Mouse (Mus musculus) adrenal gland, adult 2 months (tissue): Measurements from ENCODE around the gene Cobll1. TPM values are rescaled to one million over a fixed set of nuclear protein-coding genes. Genes with fewer than 3 reads are reported as not detected.

Experiments used
- DNase-seq: peaks from one replicate; pipeline ENCODE4 v3.0.0; 2021
- polyA plus RNA-seq: library from polyadenylated mRNA; depleted of rRNA; stranded (reverse); fragments of >200 nt; gene quantifications from 2 replicates; pipeline ENCODE4 v1.2.3, GENCODE M21; 2012
- total RNA-seq, 2 experiments: library from RNA; stranded (reverse); gene quantifications; 2 replicates each; pipeline ENCODE4 v1.2.3; 2021

The Cobll1 gene
- total and polyA plus RNA-seq, 3 experiments, result 58.3 to 301 (median 295) TPM

DNA sequence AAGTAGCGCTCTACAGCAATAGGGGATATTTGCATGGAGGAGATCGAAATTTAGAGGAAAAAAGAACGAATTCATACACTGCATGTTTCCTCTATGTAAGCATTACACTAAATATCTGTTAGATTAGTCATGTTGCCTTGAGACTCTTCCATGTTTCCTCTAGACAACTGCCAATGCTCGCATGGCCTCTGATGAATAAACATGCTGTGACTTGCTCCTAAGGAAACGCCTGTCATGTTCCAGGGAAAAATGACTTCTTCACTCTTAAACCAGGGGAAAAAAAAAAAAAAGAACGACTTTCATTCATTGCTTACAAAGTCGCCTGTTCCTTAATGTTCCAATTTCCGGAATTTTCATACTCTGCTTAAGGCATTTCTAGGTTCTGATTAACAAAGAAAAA, 2.1 kb downstream of the Cobll1 start:
- peak; percentile 59 for DNase-seq

DNA sequence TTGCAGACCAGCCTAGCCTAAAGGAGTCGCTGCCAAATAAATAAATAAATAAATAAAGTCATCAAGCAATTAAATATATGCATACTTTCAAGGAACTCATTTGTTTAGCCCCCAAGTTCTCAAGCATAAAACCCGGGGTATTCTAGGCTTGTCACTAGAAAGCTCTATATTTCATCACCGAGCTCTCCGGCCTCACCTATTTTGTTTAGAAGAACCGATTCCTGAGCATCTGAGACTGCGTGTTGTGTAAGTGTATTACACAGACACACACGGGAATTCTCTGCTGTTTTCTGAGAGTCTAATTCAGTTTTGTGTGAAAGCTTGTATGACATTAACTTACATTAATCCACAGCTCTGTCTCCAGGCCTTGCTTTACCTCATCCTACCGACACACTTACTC, 2.6 kb downstream of the Cobll1 start:
- no peak for DNase-seq

DNA sequence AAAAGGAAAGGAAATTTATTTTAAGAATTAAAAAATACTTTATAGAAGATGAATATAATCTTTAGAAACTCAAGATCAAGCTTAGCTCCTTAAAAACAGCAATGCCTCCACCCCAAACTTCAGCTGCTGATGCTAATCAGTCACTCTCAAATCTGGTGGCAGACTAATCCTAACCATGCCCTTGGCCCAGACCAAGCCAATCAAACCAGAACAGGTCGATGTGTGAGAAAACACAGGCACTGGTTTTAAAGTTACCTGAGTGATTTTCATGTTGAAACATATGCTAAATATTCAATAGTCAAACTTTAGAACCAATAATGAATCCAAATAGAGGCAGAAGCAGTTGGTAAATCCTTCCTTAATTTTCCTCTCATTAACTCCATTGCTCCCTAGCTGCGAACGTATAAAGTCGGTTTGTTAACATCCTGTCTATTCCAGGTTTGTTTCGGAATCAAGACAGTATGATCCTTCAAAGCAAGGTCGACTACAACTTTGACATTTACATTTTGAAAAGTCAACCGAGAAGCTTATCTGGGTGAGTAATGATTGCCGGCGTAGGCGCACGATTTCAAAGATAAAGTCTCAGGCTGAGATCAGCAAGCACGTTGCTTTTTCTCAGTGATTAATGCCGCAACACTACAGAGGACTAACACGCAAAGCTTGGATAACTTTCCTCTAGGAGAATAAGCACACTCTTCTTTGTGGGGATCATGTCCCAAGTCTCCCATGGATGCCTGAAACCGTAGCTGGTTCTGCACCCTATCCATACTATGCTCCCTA, 6.3 kb downstream of the Cobll1 start:
- DNase-seq, result peak; percentile 84

DNA sequence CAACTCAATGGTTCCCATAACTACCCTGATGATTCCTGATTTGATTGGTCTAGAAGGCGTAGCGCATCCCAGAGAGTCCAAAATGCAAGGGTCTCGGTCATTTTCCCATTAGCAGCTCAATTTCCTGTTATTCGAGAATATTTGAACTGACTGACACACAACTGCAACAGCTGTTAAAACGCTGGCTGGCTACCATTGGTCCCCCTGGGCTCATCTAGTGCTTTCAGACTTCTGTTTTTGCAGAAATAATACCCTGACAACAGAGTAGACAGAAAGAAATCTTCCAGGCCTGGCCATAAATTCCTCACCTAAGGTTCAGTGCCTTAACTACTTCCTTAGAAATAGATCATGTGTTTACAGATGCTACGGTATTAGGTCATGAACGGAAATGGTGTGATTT, 10.8 kb downstream of the Cobll1 start:
- DNase-seq, result no peak

DNA sequence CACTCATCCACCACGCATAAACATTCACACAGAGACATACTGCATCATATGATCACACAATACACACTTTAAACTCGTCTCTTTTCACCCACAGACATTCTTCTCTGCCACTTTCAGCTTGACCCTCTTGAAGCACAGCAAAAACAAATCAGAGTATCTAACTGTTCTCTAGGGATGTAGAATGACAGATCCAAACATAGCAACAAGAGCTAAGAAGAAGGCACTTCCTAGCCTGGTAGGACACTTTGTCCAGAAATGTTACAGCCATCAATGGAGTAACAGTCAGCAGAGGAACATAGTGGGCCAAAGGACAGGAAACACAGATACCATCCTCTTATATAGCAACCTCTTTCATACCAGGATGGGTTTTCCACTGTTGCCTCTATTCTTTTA, 11.3 kb downstream of the Cobll1 start:
- no peak for DNase-seq

DNA sequence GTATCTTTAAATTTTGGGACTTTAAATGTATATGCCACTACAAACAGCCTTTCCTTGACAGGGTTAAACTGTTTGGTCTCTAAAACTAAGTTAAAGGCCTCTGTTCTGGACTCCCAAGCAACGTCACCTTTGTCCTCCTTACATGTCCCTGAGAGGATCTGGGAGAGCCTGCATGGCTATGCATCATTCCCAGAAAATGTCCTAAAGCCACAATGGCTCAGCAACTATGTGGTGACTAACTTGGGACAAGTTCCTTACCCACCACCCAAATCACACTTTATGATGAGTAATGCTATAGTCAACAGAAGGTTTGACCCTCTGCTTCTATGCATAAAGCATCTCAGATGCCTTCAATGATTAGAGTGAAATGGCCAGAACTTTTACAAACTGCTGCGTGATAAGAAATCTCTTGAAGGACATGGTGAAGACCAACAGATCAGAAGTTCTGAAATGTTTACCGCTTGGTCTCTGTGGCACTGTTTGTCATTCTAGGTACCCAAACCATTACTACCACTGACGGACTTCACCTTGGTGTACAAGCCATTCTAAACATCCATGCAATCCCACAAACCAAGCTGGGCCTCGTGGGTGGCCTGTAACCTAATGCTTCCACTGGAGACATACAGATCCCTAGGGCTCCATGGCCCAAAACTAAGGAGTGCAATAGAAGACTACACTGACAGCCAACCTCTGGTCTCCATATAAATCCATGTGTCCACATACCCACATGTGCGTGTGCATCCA, 11.9 kb downstream of the Cobll1 start:
- peak; percentile 69 for DNase-seq

DNA sequence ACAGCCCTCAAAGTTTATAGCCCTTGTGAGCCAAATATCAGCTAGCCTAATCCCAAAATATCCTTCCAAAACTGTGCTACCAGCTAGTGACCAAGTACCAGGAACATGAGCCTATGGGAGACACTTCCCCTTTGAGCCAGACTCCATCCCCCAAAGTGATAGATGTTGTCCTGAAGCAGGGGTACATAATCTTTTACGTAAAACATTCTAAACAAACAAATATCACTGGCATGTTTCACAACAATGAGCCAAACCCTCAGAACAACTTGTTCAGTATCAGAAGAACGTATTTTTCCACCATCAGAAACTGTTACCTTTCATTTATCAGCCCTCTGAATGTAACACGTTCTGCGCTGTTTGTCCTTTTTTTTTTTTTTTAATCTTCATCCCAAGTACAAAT, 12.7 kb downstream of the Cobll1 start:
- DNase-seq, result no peak

DNA sequence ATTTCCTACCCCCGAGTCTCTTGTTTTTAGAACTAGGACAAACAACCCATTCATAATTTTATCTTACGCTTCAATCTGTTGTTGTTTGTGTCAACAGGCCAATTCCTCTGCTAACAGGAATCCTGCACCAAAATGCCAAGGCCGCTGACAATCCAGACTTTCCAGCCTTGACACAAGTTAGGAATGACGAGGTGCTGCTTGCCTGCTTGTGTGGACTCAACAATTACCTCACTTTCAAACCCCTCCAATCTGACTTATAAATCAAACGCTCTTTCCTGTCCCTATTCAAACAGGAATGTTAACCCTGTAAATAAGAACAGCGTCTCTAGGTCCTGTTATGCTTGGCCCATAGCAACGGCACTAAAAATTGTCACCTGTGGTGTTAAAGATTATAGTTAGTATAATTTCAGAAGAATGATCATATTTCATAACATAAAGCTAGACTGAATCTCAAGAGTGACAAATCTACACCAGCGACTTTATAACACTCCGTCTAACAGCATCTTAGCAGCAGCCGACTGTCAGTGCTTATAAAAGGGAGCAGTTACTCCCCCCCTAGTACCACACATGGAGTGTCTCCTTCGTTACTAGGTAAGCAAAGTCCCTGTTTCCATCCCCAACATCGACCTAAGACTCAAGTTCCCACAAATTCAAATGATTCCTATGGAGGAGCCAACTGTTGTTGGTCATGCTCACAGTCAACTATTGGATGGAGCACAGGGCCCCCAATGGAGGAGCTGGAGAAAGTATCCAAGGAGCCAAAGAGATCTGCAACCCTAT, 15.1 kb downstream of the Cobll1 start:
- peak; percentile 88 for DNase-seq

DNA sequence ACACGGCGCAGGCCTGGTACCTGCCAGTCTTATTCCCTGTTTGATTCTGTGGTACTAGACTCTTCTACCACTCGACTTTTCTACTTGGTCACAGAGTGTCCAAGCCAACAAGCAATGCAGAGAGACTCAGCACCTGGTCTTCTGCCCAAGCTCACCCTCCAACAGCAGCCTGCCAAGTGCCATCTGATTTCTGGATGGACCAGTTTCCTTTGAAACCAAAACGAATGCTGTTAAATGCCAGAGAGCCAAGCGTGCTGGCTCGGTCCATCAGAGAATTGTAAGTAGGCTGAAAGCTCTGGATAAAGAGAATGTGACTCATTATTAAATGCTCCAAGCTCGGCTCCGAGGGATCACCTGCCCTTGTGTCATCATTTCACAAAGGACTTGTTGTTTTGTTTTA, 16.2 kb downstream of the Cobll1 start:
- DNase-seq, result peak; percentile 69

DNA sequence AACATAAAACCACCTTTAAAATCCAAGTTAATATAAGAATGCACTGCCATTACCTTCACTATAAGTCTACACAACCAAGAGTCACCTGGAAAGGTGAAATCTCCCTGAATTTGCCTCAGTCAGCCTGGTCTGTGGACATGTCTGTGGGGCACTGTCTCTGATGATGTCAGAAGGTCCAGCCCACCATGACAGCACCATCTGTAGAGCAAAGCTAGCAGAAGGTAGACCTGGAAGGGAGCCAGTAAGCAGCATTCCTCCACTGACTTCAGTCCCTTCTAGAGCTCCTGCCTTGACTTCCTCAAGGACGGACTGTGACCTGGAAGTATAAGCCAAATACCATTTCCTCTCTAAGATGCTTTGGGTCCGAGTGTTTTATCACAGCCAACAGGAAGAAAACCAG, 17.6 kb downstream of the Cobll1 start:
- no peak for DNase-seq

DNA sequence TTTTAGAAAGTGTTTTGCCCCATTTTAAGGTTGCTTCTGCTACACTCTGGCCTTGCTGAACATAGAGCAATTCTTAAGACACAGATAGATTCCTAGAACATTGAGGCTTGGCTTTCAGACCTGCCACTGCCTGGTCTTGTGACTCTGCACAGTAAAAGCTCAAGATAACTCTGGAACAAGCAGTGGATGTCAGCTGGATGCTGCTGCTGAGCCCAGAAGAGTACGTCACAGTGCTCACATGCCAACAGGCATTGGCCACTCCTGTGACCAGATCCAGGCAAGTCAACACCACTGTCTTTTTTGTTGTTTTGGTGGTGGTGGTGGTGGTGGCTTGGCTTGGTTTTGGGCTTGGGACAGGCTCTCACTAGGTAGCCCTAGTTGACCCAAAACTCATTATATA, 18.6 kb downstream of the Cobll1 start:
- peak; percentile 30 for DNase-seq

DNA sequence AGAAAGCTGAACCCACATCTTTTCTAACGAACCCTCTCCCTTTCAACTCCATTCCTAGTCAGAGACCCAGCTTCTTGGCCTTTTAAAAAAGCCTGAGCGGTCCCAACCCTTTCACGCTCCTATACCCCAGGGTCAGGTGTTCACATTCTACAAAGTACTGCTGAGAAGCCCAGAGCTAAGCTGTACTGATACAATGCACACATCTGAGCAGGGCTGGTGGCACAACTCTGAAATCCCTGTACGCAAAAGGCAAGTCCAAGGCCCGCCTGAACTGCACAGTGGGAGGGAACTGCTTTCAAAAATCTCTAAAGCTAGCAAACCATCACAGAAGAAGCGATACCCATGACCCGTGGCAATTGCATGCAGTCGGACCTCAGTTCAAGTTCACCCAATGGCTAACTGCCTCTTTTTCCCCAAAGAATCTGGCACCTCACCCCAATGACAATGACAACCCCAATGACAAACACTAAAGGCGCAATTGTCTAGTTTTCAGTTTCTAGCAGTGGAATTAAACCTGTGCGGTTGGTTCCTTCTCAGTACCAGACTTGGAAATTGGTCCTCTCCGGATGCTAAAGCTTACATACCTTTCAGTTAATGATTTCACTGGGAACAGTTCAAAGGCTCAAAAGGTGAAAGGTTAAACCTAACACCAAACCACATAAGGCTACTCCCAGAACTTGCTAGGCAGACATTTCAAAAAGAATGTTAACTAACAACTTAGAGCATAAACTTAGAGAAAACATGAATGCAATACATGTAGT, 19.6 kb downstream of the Cobll1 start:
- no peak for DNase-seq

DNA sequence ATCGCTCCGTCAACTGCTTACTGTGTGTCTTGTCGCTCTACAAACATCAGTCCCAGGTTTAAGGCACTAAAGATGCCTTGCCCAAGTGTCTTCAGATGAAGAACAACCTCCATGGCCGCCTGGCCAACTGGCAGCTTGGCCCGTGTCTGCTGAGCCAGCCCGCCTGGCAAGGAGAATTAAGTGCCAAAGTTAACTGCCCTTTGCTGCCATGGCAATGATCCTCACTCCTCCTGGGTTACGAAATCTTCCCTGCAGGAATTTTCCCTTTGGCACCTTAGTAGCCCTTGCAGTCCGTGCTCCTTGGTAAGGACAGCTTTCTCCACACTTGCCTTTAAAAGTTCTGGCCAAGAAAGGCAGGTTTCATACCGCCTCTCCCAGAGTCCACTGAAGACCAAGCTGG, 20.9 kb downstream of the Cobll1 start:
- peak; percentile 84 for DNase-seq

DNA sequence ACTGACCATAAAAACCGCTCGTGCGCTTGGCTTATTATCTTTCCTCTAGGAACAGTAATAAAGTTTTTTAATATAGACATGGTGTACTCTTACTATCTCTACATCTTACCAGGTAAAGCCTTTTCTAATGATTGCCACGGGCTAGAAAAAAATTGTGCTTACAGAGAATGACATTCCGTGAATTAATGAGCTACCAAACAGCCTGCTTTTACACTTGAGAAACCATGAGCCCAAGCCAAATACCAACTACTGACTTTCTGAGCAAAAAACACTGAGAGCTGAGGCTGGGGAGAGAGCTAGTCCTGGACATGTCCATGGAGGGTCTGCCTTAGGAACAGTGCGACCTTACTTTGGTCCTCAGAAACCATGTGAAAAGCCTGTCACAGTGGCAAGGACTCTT, 21.5 kb downstream of the Cobll1 start:
- no peak for DNase-seq

DNA sequence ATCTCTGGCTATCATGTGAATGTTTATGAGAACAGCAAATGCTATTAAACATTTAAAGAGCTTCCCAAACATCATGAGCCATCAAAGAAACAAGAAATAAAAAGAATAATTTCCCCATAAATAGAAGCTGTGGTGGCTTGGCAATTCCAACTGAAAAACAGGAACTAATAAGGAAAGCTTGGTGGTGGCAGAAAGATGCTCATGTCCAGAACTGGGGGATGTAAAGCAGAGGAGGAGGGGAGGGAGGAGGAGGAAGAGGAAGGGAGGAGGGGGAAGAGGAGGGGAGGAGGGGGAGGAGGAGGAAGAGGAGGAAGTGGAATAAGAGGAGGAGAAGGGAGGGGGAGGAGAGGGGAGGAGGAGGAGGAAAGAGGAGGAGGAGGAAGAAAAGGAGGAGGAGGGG, 23.0 kb downstream of the Cobll1 start:
- no peak for DNase-seq

DNA sequence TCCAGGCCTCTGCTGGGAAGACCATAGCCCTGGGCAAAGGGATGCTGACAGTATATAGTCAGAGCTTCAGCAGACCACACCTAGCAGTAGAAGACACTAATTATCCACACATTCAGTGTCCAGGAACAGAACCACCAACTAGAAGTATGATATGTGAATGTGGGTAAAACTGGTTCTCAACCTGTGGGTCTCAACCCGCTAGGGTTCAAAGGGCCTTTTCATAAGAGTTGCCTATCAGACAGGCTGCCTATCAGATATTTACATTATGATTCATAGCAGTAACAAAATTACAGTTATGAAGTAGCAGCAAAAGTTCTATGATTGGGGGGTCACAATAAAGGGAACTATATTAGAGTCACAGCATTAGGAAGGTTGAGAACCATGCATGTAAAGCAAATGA, 24.6 kb downstream of the Cobll1 start:
- DNase-seq, result no peak

DNA sequence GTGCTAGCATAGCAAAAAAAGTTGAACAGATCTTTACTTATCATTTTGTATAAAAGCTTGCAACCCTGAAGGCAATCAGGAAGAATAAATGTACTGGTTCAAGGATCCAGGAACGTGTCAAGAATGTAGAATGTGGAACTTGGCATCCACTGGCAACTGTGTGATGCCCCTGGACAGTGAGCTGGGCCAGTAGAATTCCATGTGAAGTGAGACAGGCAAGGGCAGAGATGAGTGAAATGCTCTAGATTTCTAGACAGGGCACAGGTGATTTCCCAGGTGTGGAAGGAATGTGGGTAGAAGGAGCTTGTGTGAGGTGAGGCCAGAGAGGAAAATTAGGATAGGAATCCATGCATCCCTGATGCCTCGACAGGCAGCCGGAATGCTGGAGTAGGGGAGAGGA, 25.5 kb downstream of the Cobll1 start:
- no peak for DNase-seq

DNA sequence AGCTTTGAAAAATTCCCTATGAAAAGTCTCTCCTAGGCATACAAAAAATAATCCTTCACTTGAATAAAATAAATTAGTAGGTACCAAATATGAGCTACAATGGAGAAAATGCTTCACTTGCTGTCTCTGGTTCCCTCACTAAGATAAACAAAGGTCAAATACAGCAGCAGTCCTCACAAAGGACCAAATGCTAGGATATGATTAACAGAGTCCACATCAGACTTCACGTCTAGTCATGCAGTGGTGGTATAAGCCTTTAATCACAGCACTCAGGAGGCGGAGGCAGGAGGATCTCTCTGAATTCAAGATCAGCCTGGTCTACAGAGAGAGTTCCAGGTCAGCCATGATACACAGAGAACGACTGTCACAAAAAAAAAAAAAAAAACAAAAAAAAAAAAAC, 27.6 kb downstream of the Cobll1 start:
- no peak for DNase-seq

DNA sequence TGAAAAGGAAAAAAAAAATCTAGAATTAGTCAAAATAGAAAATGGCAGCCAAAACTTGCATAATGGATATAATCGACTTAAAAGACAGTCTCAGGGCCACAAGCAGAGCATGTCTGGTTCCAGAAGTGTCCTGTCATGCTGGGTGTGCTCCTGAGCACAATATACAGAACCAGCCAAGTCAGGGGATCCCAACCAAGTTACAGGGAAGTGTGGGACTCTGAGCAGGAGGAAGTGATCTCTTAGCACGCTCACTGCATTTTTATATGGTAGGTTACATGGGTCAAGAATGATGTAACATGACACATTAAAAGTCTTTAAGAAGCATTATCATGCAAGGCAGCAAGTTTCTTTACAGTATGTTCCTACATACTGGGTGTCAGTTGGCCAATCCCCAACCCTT, 31.5 kb downstream of the Cobll1 start:
- no peak for DNase-seq

DNA sequence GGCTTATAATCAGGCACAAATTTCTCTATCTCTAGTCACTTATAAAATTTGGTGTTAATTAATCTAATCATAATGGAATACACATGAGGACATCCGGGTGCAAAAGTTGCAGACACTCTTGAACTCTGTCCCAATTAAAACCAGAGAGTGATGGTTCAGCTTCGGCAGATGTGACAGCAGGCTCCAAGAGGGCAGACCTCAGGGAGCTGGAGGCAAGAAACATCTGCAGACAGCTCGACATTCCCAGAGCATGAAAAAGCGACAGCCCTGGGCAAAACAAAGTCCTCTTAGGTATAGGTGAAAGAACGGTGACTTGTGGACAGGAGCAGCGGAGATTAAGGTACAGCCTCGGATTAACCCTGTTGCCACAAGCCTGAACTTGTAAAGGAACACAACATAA, 35.5 kb downstream of the Cobll1 start:
- no peak for DNase-seq

DNA sequence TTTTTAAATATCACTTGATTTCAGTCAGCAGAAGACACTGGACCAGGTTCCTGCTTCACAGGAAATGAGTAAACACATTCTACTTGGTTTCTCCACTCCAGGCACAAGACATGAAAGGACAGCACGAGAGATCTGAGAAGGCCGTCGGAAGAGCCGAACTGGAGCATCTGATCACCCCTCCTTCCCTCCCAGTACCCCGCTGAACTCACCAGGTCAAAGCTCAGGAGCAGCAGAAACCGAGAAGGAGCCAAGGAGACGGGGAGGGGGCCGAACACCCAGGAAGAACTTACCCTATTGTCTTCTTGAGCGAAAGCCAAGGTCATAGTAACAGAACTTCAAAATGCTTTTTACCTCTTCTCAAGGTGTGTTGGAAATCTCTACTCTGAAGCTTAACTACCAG, 39.5 kb downstream of the Cobll1 start:
- DNase-seq, result peak; percentile 26

DNA sequence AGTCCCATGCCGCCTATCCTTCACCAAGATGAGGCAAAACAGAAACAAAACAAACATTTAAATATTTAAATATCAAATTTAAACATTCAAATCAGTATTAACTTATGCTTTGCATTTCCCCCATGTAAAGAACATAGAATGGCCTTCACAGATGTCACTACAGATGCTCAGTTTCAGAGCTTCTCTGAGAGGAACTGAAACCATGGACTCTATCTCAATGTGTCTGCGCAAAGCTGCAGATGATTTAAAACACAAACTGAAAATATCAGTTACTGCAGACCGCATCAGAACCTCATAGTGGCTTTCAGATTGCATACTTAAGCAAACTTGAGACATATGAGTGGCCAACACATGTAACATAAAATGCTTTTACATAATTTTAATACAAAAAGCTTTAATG, 40.6 kb downstream of the Cobll1 start:
- no peak for DNase-seq
